Mouse (Mus musculus) heart, adult 8-10 months (tissue): ENCODE measurements around the gene Napsa. TPM values are rescaled to one million over a fixed set of nuclear protein-coding genes. Genes with fewer than 3 reads are reported as not detected.

Experiments
- DNase-seq: peaks from one replicate; pipeline ENCODE4 v3.0.0; 2022; ENCODE audit warnings: low spot score
- microRNA-seq: library from miRNA; unstranded; fragments of <30 nt; microRNA quantifications from one replicate; pipeline ENCODE4 v1.2.0, GENCODE M21; 2022
- total RNA-seq, 4 experiments: library from RNA; stranded (reverse); gene quantifications; 2 replicates each; pipeline ENCODE4 v1.2.4; 2022

The Napsa gene
- total RNA-seq, 4 experiments from 2014 or later, result 0.28 to 1.9 (median 0.37) TPM

- no peak for DNase-seq
Measured at GRCm38 (mm10) chr7:44626068-44626385, 53.8 kb downstream of the Napsa start.

GRCm38 (mm10) chr7:44626966-44627365 is 54.8 kb downstream of the Napsa start:
- no peak for DNase-seq

GRCm38 (mm10) chr7:44628402-44629034 is 56.3 kb downstream of the Napsa start:
- no peak for DNase-seq

GRCm38 (mm10) chr7:44630437-44630836 is 58.3 kb downstream of the Napsa start:
- DNase-seq, result no peak

GRCm38 (mm10) chr7:44632676-44633075 is 60.5 kb downstream of the Napsa start:
- no peak for DNase-seq

GRCm38 (mm10) chr7:44633407-44633806 is 61.2 kb downstream of the Napsa start:
- no peak for DNase-seq

Small RNA genes within 50 kb of the gene (microRNA-seq; reads per million reads assigned to microRNA genes)
- gene Mir7053, result not detected

Other genes starting within 250 kb of the Napsa start
- 1 to 10 TPM; 2.4 to 3.7 (median 3.1) TPM for gene Syt3, start 188.3 kb upstream of the Napsa start, total RNA-seq
- under 1 TPM in 1 of 4 experiments, not detected in 3; 0.46 TPM for gene 1700008O03Rik, start 186.6 kb upstream of the Napsa start, total RNA-seq
- 10 to 100 TPM; 33.5 to 37.9 (median 36.4) TPM for gene Lrrc4b, start 143.4 kb upstream of the Napsa start, total RNA-seq
- gene Aspdh, start 107.0 kb upstream of the Napsa start, total RNA-seq, result 1 to 10 TPM in 1 of 4 experiments, under 1 TPM in 1, not detected in 2; 0.79 to 1.5 TPM
- 100 to 1,000 TPM; 109 to 130 (median 125) TPM for gene Josd2, start 104.4 kb upstream of the Napsa start, total RNA-seq
- gene Emc10, start 75.9 kb upstream of the Napsa start, total RNA-seq, result 10 to 100 TPM; 73.8 to 84.8 (median 83.7) TPM
- gene Fam71e1, start 75.8 kb upstream of the Napsa start, total RNA-seq, result 1 to 10 TPM; 2.5 to 6.7 (median 3.3) TPM
- gene Mybpc2, start 47.7 kb upstream of the Napsa start, total RNA-seq, result 10 to 100 TPM; 14.6 to 21.4 (median 17.7) TPM
- 1 to 10 TPM in 1 of 4 experiments, under 1 TPM in 3; 0.13 to 1.3 (median 0.27) TPM for gene Spib, start 40.3 kb upstream of the Napsa start, total RNA-seq
- 10 to 100 TPM; 13.4 to 15.9 (median 14.9) TPM for gene Pold1, start 23.5 kb upstream of the Napsa start, total RNA-seq
- gene Nr1h2, start 18.4 kb upstream of the Napsa start, total RNA-seq, result 10 to 100 TPM; 42.6 to 56.6 (median 45.5) TPM
- gene Kcnc3, start 18.3 kb downstream of the Napsa start, total RNA-seq, result 1 to 10 TPM; 2.7 to 4.0 (median 2.7) TPM
- 100 to 1,000 TPM in 1 of 4 experiments, 10 to 100 TPM in 3; 88.0 to 111 (median 88.2) TPM for gene Myh14, start 98.5 kb downstream of the Napsa start, total RNA-seq
- not detected for gene Izumo2, start 136.4 kb downstream of the Napsa start, total RNA-seq
- 10 to 100 TPM; 23.5 to 29.3 (median 27.3) TPM for gene Vrk3, start 176.0 kb downstream of the Napsa start, total RNA-seq
- under 1 TPM in 2 of 4 experiments, not detected in 2; 0.06 to 0.09 TPM for gene Zfp473, start 178.7 kb downstream of the Napsa start, total RNA-seq
- 10 to 100 TPM; 18.7 to 32.3 (median 24.4) TPM for gene Nup62, start 243.7 kb downstream of the Napsa start, total RNA-seq
- gene Il4i1, start 244.0 kb downstream of the Napsa start, total RNA-seq, result 1 to 10 TPM in 2 of 4 experiments, under 1 TPM in 2; 0.35 to 1.2 (median 0.88) TPM
- gene Atf5, start 244.3 kb downstream of the Napsa start, total RNA-seq, result 10 to 100 TPM; 55.1 to 71.1 (median 64.7) TPM